Mouse (Mus musculus): ENCODE results near the gene Ccl2. TPM values are rescaled to one million over a fixed set of nuclear protein-coding genes. Genes with fewer than 3 reads are reported as not detected.

Gene Ccl2
- total RNA-seq, 1 experiment from 2014 or later = 2.1 TPM

Other genes starting within 250 kb of the Ccl2 start
- gene 5530401A14Rik, start 174.9 kb upstream of the Ccl2 start, total RNA-seq (2017) = not detected in 2 replicates
- not detected in 2 replicates for gene Asic2, start 67.1 kb upstream of the Ccl2 start, total RNA-seq (2017)
- not detected in 2 replicates for gene Gm17268, start 3.0 kb downstream of the Ccl2 start, total RNA-seq (2017)
- not detected in 2 replicates for gene Ccl7, start 10.1 kb downstream of the Ccl2 start, total RNA-seq (2017)
- gene Ccl11, start 22.3 kb downstream of the Ccl2 start, total RNA-seq (2017) = not detected in 2 replicates
- not detected in 2 replicates for gene Ccl12, start 66.3 kb downstream of the Ccl2 start, total RNA-seq (2017)
- gene Ccl8, start 79.6 kb downstream of the Ccl2 start, total RNA-seq (2017) = not detected in 2 replicates

All from common myeloid progenitor, adult 5-6 weeks (primary cell).